Mouse (Mus musculus): ENCODE results near the gene Gm28845. TPM values are rescaled to one million over a fixed set of nuclear protein-coding genes. Genes with fewer than 3 reads are reported as not detected.

Gene Gm28845
- polyA plus RNA-seq, 1 experiment from 2014 or later: not detected

DNA sequence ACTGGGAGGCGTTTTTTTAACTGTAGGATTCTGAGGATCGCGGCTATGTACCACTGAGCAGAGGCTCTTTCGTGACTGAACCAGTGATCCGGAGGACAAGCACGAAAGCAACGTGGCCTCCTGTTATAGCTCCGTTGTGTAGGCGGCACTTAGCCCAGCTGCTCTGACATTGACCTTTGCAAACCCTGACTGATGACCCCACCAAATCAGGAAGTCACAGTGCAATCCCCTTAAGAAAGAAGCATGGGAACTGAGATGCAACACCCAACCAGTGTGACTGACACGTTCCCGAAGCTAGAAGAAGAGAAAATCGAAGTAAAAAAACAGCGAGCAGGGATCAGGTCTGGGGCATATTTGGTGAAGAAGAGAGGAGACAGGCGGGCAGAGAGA, 6.6 kb downstream of the Gm28845 start:
- no peaks in the 10 kb centered on the region for H3K36me3 ChIP-seq (ENCODE audit: control insufficient read depth, insufficient read depth, low read length)
- ATAC-seq (ENCODE audit: low FRiP score, low TSS enrichment) (no peak), DNase-seq (no peak)
- no peak overlapping the region for H3K4me3 ChIP-seq (replicated peaks; ENCODE audit: low read depth, low read length)
- 52% methylated on average over 14 of the region's 14 CpGs for WGBS
- H3K4me1 ChIP-seq (ENCODE audit: control insufficient read depth, insufficient read depth, low read length): no peaks in the 10 kb centered on the region
- no peak overlapping the region for H3K27ac ChIP-seq (replicated peaks; ENCODE audit: low read depth, low read length)
- no peaks in the 10 kb centered on the region for H3K27me3 ChIP-seq (ENCODE audit: control insufficient read depth, insufficient read depth, low read length)
- peak overlapping the region; percentile 18 for H3K4me2 ChIP-seq (ENCODE audit: low read length)
- H3K9ac ChIP-seq (replicated peaks; ENCODE audit: low read length): no peak overlapping the region
- no peaks in the 10 kb centered on the region for H3K9me3 ChIP-seq (ENCODE audit: control insufficient read depth, low read length)

DNA sequence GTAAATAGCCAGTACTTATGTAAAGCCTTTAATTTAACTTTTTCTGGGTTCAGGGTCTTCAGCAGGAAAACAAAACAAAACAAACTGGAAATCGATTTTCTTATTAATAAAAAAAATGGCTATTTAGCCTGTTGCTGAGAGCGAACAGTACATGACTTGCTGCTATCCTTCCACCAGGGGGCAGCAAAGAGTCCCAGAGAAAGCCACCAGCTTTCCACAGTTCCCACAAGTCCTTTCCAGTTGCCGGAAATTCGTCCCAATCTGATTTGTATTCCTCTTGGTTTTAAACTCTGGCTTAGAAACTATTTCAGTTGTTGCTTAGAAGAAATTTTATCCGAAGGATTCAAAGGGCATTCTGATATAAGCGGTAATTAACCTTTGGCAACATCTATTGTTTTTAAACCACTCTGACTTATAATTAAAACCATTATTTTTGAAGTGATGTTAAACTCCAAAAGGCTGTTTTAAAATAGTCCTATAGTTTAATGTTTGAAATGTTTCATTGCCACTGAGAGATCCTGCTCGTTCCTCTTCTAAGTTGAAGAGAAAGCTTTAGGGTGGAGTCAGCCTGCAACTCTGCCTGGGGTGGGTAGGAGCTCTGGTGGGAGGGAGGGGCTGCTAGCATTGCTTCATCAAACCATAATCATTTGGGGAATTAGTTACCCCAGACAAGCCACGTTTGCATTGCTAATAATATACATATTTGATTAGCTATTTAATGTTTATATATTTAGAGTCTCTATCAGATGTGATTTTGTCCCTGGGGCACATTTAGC, 7.1 kb downstream of the Gm28845 start:
- H3K4me2 ChIP-seq (ENCODE audit: low read length): peak overlapping the region; percentile 18
- no peak overlapping the region for H3K27ac ChIP-seq (replicated peaks; ENCODE audit: low read depth, low read length)
- peak; percentile 94 for DNase-seq
- no peaks in the 10 kb centered on the region for H3K4me1 ChIP-seq (ENCODE audit: control insufficient read depth, insufficient read depth, low read length)
- no peak overlapping the region for H3K9ac ChIP-seq (replicated peaks; ENCODE audit: low read length)
- H3K36me3 ChIP-seq (ENCODE audit: control insufficient read depth, insufficient read depth, low read length): no peaks in the 10 kb centered on the region
- no peak overlapping the region for H3K4me3 ChIP-seq (replicated peaks; ENCODE audit: low read depth, low read length)
- no peaks in the 10 kb centered on the region for H3K9me3 ChIP-seq (ENCODE audit: control insufficient read depth, low read length)
- WGBS: 13% methylated on average over 8 of the region's 8 CpGs
- H3K27me3 ChIP-seq (ENCODE audit: control insufficient read depth, insufficient read depth, low read length): no peaks in the 10 kb centered on the region
- ATAC-seq (ENCODE audit: low FRiP score, low TSS enrichment): peak; percentile 66

GRCm38 (mm10) chr1:65109756-65110435, 9.5 kb downstream of the Gm28845 start:
- Histone ChIP-seq H3K27ac (replicated peaks; ENCODE audit: low read depth, low read length) (no peak overlapping the region), H3K9me3 (ENCODE audit: control insufficient read depth, low read length) (no peaks in the 10 kb centered on the region), H3K9ac (replicated peaks; ENCODE audit: low read length) (no peak overlapping the region), H3K4me2 (ENCODE audit: low read length) (no peak overlapping the region), H3K4me3 (replicated peaks; ENCODE audit: low read depth, low read length) (no peak overlapping the region), H3K36me3 (ENCODE audit: control insufficient read depth, insufficient read depth, low read length) (no peaks in the 10 kb centered on the region), H3K4me1 (ENCODE audit: control insufficient read depth, insufficient read depth, low read length) (no peaks in the 10 kb centered on the region), H3K27me3 (ENCODE audit: control insufficient read depth, insufficient read depth, low read length) (no peaks in the 10 kb centered on the region)
- WGBS: 81% methylated on average over 25 of the region's 25 CpGs
- ATAC-seq (ENCODE audit: low FRiP score, low TSS enrichment) (no peak), DNase-seq (no peak)

- Histone ChIP-seq H3K4me2 (ENCODE audit: low read length) (no peak overlapping the region), H3K9ac (replicated peaks; ENCODE audit: low read length) (no peak overlapping the region), H3K9me3 (ENCODE audit: control insufficient read depth, low read length) (no peaks in the 10 kb centered on the region), H3K27ac (replicated peaks; ENCODE audit: low read depth, low read length) (no peak overlapping the region), H3K36me3 (ENCODE audit: control insufficient read depth, insufficient read depth, low read length) (no peaks in the 10 kb centered on the region), H3K27me3 (ENCODE audit: control insufficient read depth, insufficient read depth, low read length) (no peaks in the 10 kb centered on the region), H3K4me3 (replicated peaks; ENCODE audit: low read depth, low read length) (no peak overlapping the region), H3K4me1 (ENCODE audit: control insufficient read depth, insufficient read depth, low read length) (no peaks in the 10 kb centered on the region)
- 92% methylated on average over 8 of the region's 8 CpGs for WGBS
- DNase-seq (no peak), ATAC-seq (ENCODE audit: low FRiP score, low TSS enrichment) (no peak)
Observed at GRCm38 (mm10) chr1:65109196-65109595, 10.2 kb downstream of the Gm28845 start.

GRCm38 (mm10) chr1:65107654-65108279, 11.6 kb downstream of the Gm28845 start:
- Histone ChIP-seq H3K36me3 (ENCODE audit: control insufficient read depth, insufficient read depth, low read length) (no peaks in the 10 kb centered on the region), H3K27me3 (ENCODE audit: control insufficient read depth, insufficient read depth, low read length) (no peaks in the 10 kb centered on the region), H3K27ac (replicated peaks; ENCODE audit: low read depth, low read length) (no peak overlapping the region), H3K9me3 (ENCODE audit: control insufficient read depth, low read length) (no peaks in the 10 kb centered on the region), H3K9ac (replicated peaks; ENCODE audit: low read length) (no peak overlapping the region), H3K4me2 (ENCODE audit: low read length) (no peak overlapping the region), H3K4me1 (ENCODE audit: control insufficient read depth, insufficient read depth, low read length) (no peaks in the 10 kb centered on the region), H3K4me3 (replicated peaks; ENCODE audit: low read depth, low read length) (no peak overlapping the region)
- 90% methylated on average over 10 of the region's 10 CpGs for WGBS
- DNase-seq (no peak), ATAC-seq (ENCODE audit: low FRiP score, low TSS enrichment) (no peak)

DNA sequence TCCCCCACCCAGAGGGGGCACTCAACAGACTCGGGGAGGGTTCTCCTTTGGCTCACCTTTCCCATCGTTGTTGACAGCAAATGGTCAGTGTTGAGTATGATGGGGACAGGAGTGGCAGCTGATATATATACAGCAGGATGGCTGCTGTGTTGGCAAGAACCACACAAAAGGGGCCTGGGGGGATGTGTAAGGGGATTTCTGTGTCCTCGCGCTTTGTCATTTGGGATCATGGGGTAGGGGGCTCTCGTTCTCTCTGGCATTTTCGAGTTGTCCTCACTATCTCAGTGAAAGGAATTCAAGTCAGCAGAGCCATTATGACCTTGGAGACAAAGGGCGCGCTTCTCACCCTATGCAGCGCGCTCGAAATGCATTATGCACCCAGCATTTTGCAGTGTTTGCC, 16.1 kb downstream of the Gm28845 start, which contains the start of gene Cryga:
Gene Cryga (minus strand): TSS at position 101 of the 400 bp plus-strand sequence.
- WGBS: 86% methylated on average over 11 of the region's 11 CpGs
- DNase-seq: no peak
- no peaks in the 10 kb centered on the region for H3K9me3 ChIP-seq (ENCODE audit: control insufficient read depth, low read length)
- no peak within 1 kb of the TSS for H3K4me3 ChIP-seq (replicated peaks; ENCODE audit: low read depth, low read length)
- no peak within 1 kb of the TSS for H3K4me2 ChIP-seq (ENCODE audit: low read length)
- no peak within 1 kb of the TSS for H3K9ac ChIP-seq (replicated peaks; ENCODE audit: low read length)
- ATAC-seq (ENCODE audit: low FRiP score, low TSS enrichment): no peak
- no peak within 1 kb of the TSS for H3K27ac ChIP-seq (replicated peaks; ENCODE audit: low read depth, low read length)
- H3K27me3 ChIP-seq (ENCODE audit: control insufficient read depth, insufficient read depth, low read length): no peaks in the 10 kb centered on the region
- no peaks in the 10 kb centered on the region for H3K4me1 ChIP-seq (ENCODE audit: control insufficient read depth, insufficient read depth, low read length)
- no peaks in the 10 kb centered on the region for H3K36me3 ChIP-seq (ENCODE audit: control insufficient read depth, insufficient read depth, low read length)

GRCm38 (mm10) chr1:65096953-65097352, 22.4 kb downstream of the Gm28845 start:
- Histone ChIP-seq H3K4me2 (ENCODE audit: low read length) (no peak overlapping the region), H3K4me1 (ENCODE audit: control insufficient read depth, insufficient read depth, low read length) (no peaks in the 10 kb centered on the region), H3K36me3 (ENCODE audit: control insufficient read depth, insufficient read depth, low read length) (no peaks in the 10 kb centered on the region), H3K9ac (replicated peaks; ENCODE audit: low read length) (no peak overlapping the region), H3K4me3 (replicated peaks; ENCODE audit: low read depth, low read length) (no peak overlapping the region), H3K27me3 (ENCODE audit: control insufficient read depth, insufficient read depth, low read length) (no peaks in the 10 kb centered on the region), H3K27ac (replicated peaks; ENCODE audit: low read depth, low read length) (no peak overlapping the region), H3K9me3 (ENCODE audit: control insufficient read depth, low read length) (no peaks in the 10 kb centered on the region)
- DNase-seq (no peak), ATAC-seq (ENCODE audit: low FRiP score, low TSS enrichment) (no peak)
- WGBS: 87% methylated on average over 3 of the region's 3 CpGs

DNA sequence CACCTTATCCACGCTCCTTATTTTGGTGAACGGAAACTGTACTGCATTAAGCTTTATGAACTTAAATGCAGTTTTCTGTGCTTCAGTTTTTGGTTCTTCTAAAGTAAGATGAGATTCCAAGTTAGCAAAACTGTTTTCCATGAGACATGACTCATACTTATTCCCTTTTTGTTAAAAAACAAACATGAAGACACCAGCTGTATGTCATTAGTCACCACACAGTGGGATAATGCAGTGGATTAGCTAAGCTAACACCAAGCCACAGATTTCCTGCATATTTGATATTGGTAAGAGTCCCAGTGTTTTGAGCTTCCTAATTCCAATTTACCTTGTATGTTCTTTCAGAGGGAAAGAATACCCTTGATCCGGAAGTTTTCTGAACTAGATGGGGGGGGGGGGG, 27.8 kb downstream of the Gm28845 start:
- H3K4me1 ChIP-seq (ENCODE audit: control insufficient read depth, insufficient read depth, low read length): no peaks in the 10 kb centered on the region
- no peak for ATAC-seq (ENCODE audit: low FRiP score, low TSS enrichment)
- H3K4me3 ChIP-seq (replicated peaks; ENCODE audit: low read depth, low read length): no peak overlapping the region
- no peak overlapping the region for H3K9ac ChIP-seq (replicated peaks; ENCODE audit: low read length)
- H3K27ac ChIP-seq (replicated peaks; ENCODE audit: low read depth, low read length): no peak overlapping the region
- 93% methylated on average over 3 of the region's 3 CpGs for whole genome bisulfite sequencing
- H3K4me2 ChIP-seq (ENCODE audit: low read length): no peak overlapping the region
- no peak for DNase-seq
- H3K27me3 ChIP-seq (ENCODE audit: control insufficient read depth, insufficient read depth, low read length): no peaks in the 10 kb centered on the region
- H3K36me3 ChIP-seq (ENCODE audit: control insufficient read depth, insufficient read depth, low read length): no peaks in the 10 kb centered on the region
- no peaks in the 10 kb centered on the region for H3K9me3 ChIP-seq (ENCODE audit: control insufficient read depth, low read length)

Measured in midbrain, embryonic 14.5 days (tissue).